Mouse (Mus musculus): ENCODE measurements around the gene Fam149b. TPM values are rescaled to one million over a fixed set of nuclear protein-coding genes. Genes with fewer than 3 reads are reported as not detected.

The Fam149b gene
- polyA plus RNA-seq, 1 experiment from 2014 or later: 42.8 TPM

GRCm38 (mm10) chr14:20368271-20368670 is 20.3 kb downstream of the Fam149b start:
- WGBS: 92% methylated on average over 3 of the region's 3 CpGs
- Histone ChIP-seq H3K9me3 (no peaks in the 10 kb centered on the region), H3K36me3 (replicated peaks) (peaks cover 86% of the 10 kb centered on the region), H3K4me1 (no peaks in the 10 kb centered on the region), H3K27ac (replicated peaks) (no peak overlapping the region), H3K27me3 (replicated peaks; ENCODE audit: low read depth, poor library complexity, severe bottlenecking) (no peaks in the 10 kb centered on the region), H3K4me3 (no peak overlapping the region)
- no peak for DNase-seq (ENCODE audit: low spot score)

GRCm38 (mm10) chr14:20370798-20371197 is 22.8 kb downstream of the Fam149b start:
- Histone ChIP-seq H3K9me3 (no peaks in the 10 kb centered on the region), H3K4me1 (no peaks in the 10 kb centered on the region), H3K4me3 (no peak overlapping the region), H3K36me3 (replicated peaks) (peaks cover 83% of the 10 kb centered on the region), H3K27ac (replicated peaks) (no peak overlapping the region), H3K27me3 (replicated peaks; ENCODE audit: low read depth, poor library complexity, severe bottlenecking) (no peaks in the 10 kb centered on the region)
- DNase-seq (ENCODE audit: low spot score): no peak
- WGBS: 87% methylated on average over 7 of the region's 7 CpGs

GRCm38 (mm10) chr14:20371854-20372253 is 23.9 kb downstream of the Fam149b start:
- H3K9me3 ChIP-seq: no peaks in the 10 kb centered on the region
- 90% methylated on average over 1 of the region's 1 CpGs for WGBS
- H3K4me1 ChIP-seq: no peaks in the 10 kb centered on the region
- H3K27me3 ChIP-seq (replicated peaks; ENCODE audit: low read depth, poor library complexity, severe bottlenecking): no peaks in the 10 kb centered on the region
- H3K36me3 ChIP-seq (replicated peaks): peaks cover 83% of the 10 kb centered on the region
- H3K27ac ChIP-seq (replicated peaks): no peak overlapping the region
- DNase-seq (ENCODE audit: low spot score): no peak
- H3K4me3 ChIP-seq: no peak overlapping the region

DNA sequence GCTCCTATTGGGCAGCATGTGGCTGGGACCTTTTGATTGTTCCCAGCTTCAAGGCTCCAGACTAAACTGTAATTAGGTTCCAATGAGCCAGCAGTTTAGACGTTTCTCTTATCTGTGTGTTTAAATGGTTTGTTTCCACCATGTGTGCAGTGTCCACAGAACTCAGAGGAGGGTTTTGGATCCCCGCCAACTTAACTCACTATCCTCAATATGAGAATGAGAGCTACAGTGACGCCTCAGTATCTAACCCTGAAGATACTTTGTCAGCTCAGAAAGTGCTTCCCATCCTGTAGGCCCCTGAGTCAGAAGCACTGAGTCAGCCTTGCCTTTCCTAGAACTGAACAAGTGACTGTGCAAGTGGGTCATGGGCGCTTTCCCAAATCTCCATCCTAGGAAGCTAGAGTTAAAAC is 29.2 kb downstream of the Fam149b start:
- WGBS: 84% methylated on average over 4 of the region's 4 CpGs
- H3K9me3 ChIP-seq: no peaks in the 10 kb centered on the region
- H3K36me3 ChIP-seq (replicated peaks): peaks cover 94% of the 10 kb centered on the region
- no peaks in the 10 kb centered on the region for H3K4me1 ChIP-seq
- DNase-seq (ENCODE audit: low spot score): no peak
- H3K4me3 ChIP-seq: no peak overlapping the region
- no peaks in the 10 kb centered on the region for H3K27me3 ChIP-seq (replicated peaks; ENCODE audit: low read depth, poor library complexity, severe bottlenecking)
- H3K27ac ChIP-seq (replicated peaks): no peak overlapping the region

- Histone ChIP-seq H3K4me3 (no peak overlapping the region), H3K4me1 (no peaks in the 10 kb centered on the region), H3K27me3 (replicated peaks; ENCODE audit: low read depth, poor library complexity, severe bottlenecking) (no peaks in the 10 kb centered on the region), H3K9me3 (no peaks in the 10 kb centered on the region), H3K27ac (replicated peaks) (no peak overlapping the region), H3K36me3 (replicated peaks) (peaks cover 94% of the 10 kb centered on the region)
- peak; percentile 63 for DNase-seq (ENCODE audit: low spot score)
- WGBS: 38% methylated on average over 13 of the region's 13 CpGs
These were observed 30.5 kb downstream of the Fam149b start for GRCm38 (mm10) chr14:20378313-20379061.

- 88% methylated on average over 5 of the region's 5 CpGs for WGBS
- no peaks in the 10 kb centered on the region for H3K27me3 ChIP-seq (replicated peaks; ENCODE audit: low read depth, poor library complexity, severe bottlenecking)
- H3K36me3 ChIP-seq (replicated peaks): peaks cover 96% of the 10 kb centered on the region
These were observed 31.2 kb downstream of the Fam149b start for GRCm38 (mm10) chr14:20379087-20379640.

DNA sequence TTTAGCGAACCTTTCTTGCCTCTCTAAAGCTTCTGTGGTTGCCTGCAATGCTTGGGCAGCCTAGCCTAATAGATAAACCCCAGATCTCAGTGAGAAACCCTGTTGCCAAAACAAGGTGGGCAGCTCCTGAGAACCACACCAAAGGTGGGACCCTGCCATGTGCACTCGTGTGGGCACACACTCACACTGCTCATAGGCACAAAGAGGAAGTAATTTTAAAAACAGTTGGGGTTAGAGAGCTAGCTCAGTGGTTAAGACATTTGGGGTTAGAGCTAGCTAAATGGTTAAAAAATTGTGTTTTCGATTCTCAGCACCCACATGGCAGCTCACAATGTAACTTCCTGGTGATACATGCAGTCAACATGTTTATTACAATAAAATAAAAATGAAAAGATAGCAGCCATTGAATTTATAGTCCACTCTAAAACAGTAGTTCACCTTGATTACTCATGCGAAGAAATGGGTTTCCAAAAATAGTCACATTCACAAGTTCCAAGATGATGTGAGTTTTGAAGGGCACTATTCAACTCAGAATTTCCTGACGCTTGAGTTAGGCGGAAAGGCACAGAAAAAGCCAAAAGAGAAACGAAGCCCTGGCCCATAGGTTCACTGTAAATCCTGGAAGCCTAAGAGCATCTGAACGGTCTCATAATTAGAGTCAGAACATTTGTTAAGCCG is 31.9 kb downstream of the Fam149b start:
- peaks cover 97% of the 10 kb centered on the region for H3K36me3 ChIP-seq (replicated peaks)
- H3K27ac ChIP-seq (replicated peaks): no peak overlapping the region
- no peak for DNase-seq (ENCODE audit: low spot score)
- 92% methylated on average over 9 of the region's 9 CpGs for WGBS
- H3K4me1 ChIP-seq: no peaks in the 10 kb centered on the region
- no peaks in the 10 kb centered on the region for H3K9me3 ChIP-seq
- no peaks in the 10 kb centered on the region for H3K27me3 ChIP-seq (replicated peaks; ENCODE audit: low read depth, poor library complexity, severe bottlenecking)
- H3K4me3 ChIP-seq: no peak overlapping the region

More at GRCm38 (mm10) chr14:20379087-20379640, 31.2 kb downstream of the Fam149b start:
- H3K4me1 ChIP-seq: no peaks in the 10 kb centered on the region
- no peaks in the 10 kb centered on the region for H3K9me3 ChIP-seq
- H3K27ac ChIP-seq (replicated peaks): no peak overlapping the region
- H3K4me3 ChIP-seq: no peak overlapping the region
- no peak for DNase-seq (ENCODE audit: low spot score)

DNA sequence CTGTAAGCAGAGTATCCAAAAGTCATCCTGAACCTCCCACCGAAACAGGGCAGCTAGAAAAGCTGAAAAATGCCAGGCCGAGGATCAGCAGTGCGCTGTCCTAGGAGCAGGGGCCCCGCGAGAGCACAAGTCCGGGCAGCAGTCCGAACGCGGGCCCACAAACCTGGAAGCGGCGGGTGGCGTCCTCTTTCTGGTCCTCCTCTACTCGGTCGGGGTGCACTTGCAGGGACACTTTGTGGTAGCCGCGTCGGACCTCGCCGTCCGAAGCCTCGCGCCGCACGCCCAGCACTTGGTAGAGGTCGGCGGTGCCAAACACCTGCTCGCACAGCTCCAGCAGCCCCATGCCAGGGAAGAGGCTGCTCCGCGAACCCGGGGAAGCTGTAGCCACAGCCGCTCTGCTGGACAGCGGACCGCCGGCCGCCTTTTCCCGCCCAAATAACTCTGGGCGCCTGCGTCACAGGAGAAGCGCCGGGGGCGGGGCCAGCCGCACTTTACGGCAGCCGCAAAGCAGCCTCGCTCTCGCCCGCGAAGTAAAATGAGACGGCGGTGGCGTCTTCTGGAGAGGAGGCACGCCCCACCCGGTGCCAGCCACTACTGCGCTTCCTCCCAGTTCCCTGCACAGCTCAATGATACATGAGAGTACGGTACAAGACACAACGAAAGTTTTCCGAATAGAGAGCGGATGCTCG is 40.6 kb downstream of the Fam149b start, which contains the start of gene Dnajc9:
Gene Dnajc9 (minus strand): TSS at position 470 of the 689 bp plus-strand sequence.
- H3K9me3 ChIP-seq: no peaks in the 10 kb centered on the region
- peak within 1 kb of the TSS; percentile 91 for H3K4me3 ChIP-seq
- WGBS: under 1% methylated on average over 59 of the region's 59 CpGs
- H3K27ac ChIP-seq (replicated peaks): peak within 1 kb of the TSS; percentile 91
- no peaks in the 10 kb centered on the region for H3K27me3 ChIP-seq (replicated peaks; ENCODE audit: low read depth, poor library complexity, severe bottlenecking)
- H3K36me3 ChIP-seq (replicated peaks): peaks cover 66% of the 10 kb centered on the region
- DNase-seq (ENCODE audit: low spot score): peak; percentile 96
- H3K4me1 ChIP-seq: peaks cover 41% of the 10 kb centered on the region

GRCm38 (mm10) chr14:20389446-20390079 is 41.6 kb downstream of the Fam149b start:
- Histone ChIP-seq H3K4me3 (peak overlapping the region; percentile 91), H3K27ac (replicated peaks) (peak overlapping the region; percentile 91; the same call in 1 of the 2 replicates), H3K36me3 (replicated peaks) (peaks cover 57% of the 10 kb centered on the region), H3K4me1 (peaks cover 46% of the 10 kb centered on the region), H3K27me3 (replicated peaks; ENCODE audit: low read depth, poor library complexity, severe bottlenecking) (no peaks in the 10 kb centered on the region), H3K9me3 (no peaks in the 10 kb centered on the region)
- WGBS: 89% methylated on average over 8 of the region's 8 CpGs
- DNase-seq (ENCODE audit: low spot score): no peak

DNA sequence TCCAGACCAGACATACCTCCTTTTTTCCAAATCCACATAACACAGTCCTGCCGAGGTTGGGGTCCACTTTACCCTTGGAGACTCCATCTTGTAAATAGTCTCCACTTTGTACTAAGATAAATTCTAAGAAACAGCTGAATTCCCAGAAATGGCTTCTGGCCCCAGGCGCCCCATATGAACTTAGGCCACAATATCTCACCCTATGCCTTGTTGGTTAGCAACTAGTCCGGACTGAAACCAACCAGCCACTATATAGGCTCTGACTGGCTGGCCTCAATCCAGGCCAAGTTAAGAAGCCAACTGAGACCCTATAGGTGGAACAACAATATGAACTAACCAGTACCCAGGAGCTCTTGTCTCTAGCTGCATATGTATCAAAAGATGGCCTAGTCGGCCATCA is 44.4 kb downstream of the Fam149b start:
- Histone ChIP-seq H3K4me3 (peak overlapping the region; percentile 21; the same call in 1 of the 2 replicates), H3K36me3 (replicated peaks) (peaks cover 29% of the 10 kb centered on the region), H3K27me3 (replicated peaks; ENCODE audit: low read depth, poor library complexity, severe bottlenecking) (no peaks in the 10 kb centered on the region), H3K4me1 (peaks cover 26% of the 10 kb centered on the region), H3K9me3 (no peaks in the 10 kb centered on the region), H3K27ac (replicated peaks) (no peak overlapping the region)
- no peak for DNase-seq (ENCODE audit: low spot score)
- 86% methylated on average over 4 of the region's 4 CpGs for WGBS

- H3K27ac ChIP-seq (replicated peaks): peak within 1 kb of the TSS; percentile 96
- H3K4me1 ChIP-seq: peaks cover 19% of the 10 kb centered on the region
- WGBS: under 1% methylated on average over 68 of the region's 68 CpGs
- peaks cover 24% of the 10 kb centered on the region for H3K36me3 ChIP-seq (replicated peaks)
- peak within 1 kb of the TSS; percentile 88 for H3K4me3 ChIP-seq
- H3K9me3 ChIP-seq: no peaks in the 10 kb centered on the region
- H3K27me3 ChIP-seq (replicated peaks; ENCODE audit: low read depth, poor library complexity, severe bottlenecking): no peaks in the 10 kb centered on the region
- peak; percentile 97 for DNase-seq (ENCODE audit: low spot score)
These were observed 45.4 kb downstream of the Fam149b start, which contains the start of gene Mrps16 for GRCm38 (mm10) chr14:20393205-20393913. Mrps16 (minus strand) TSS chr14:20393634.

Measured in embryonic facial prominence, embryonic 10.5 days (tissue).